Mouse (Mus musculus) cerebral cortex, adult 2 months (tissue): ENCODE measurements around the gene Aqp6.

ENCODE experiments used
- WGBS: fragments of 180-500 bp; shearing (Covaris S2); methylation state at CpG from one replicate; pipeline ENCODE4 v1.1.7; 2018; 5-methylcytosine and 5-hydroxymethylcytosine counted together

Gene Aqp6

GRCm38 (mm10) chr15:99597596-99597995 lies 3.6 kb upstream of the Aqp6 start:
- 69% methylated on average over 8 of the region's 8 CpGs for WGBS

GRCm38 (mm10) chr15:99599245-99600070 lies 1.7 kb upstream of the Aqp6 start:
- 39% methylated on average over 17 of the region's 17 CpGs for WGBS

- WGBS, result 44% methylated on average over 5 of the region's 5 CpGs
Measured at GRCm38 (mm10) chr15:99601823-99602120, 572 bp downstream of the Aqp6 start.

GRCm38 (mm10) chr15:99602206-99602820 lies 1.1 kb downstream of the Aqp6 start:
- 78% methylated on average over 17 of the region's 17 CpGs for whole genome bisulfite sequencing

- WGBS, result 45% methylated on average over 7 of the region's 7 CpGs
Measured at GRCm38 (mm10) chr15:99603216-99603615, 2.0 kb downstream of the Aqp6 start.

- 72% methylated on average over 3 of the region's 3 CpGs for WGBS
Measured at GRCm38 (mm10) chr15:99605595-99605994, 4.4 kb downstream of the Aqp6 start.

- WGBS, result 24% methylated on average over 5 of the region's 5 CpGs
Measured at GRCm38 (mm10) chr15:99606515-99606914, 5.3 kb downstream of the Aqp6 start.

- 44% methylated on average over 10 of the region's 10 CpGs for WGBS
Measured at GRCm38 (mm10) chr15:99607388-99608113, 6.4 kb downstream of the Aqp6 start.

GRCm38 (mm10) chr15:99608382-99609125 lies 7.4 kb downstream of the Aqp6 start:
- 78% methylated on average over 13 of the region's 13 CpGs for WGBS

- 40% methylated on average over 7 of the region's 7 CpGs for WGBS
Measured at GRCm38 (mm10) chr15:99611563-99611962, 10.4 kb downstream of the Aqp6 start.

GRCm38 (mm10) chr15:99614273-99614672 lies 13.1 kb downstream of the Aqp6 start:
- whole genome bisulfite sequencing, result 61% methylated on average over 13 of the region's 13 CpGs

GRCm38 (mm10) chr15:99614753-99615152 lies 13.6 kb downstream of the Aqp6 start:
- 3% methylated on average over 12 of the region's 12 CpGs for WGBS

- 33% methylated on average over 9 of the region's 9 CpGs for WGBS
Measured at GRCm38 (mm10) chr15:99615246-99615645, 14.0 kb downstream of the Aqp6 start.

GRCm38 (mm10) chr15:99618595-99618994 lies 17.4 kb downstream of the Aqp6 start:
- 78% methylated on average over 3 of the region's 3 CpGs for WGBS

- WGBS, result 48% methylated on average over 4 of the region's 4 CpGs
Measured at GRCm38 (mm10) chr15:99619821-99620220, 18.6 kb downstream of the Aqp6 start.

GRCm38 (mm10) chr15:99622063-99622462 lies 20.9 kb downstream of the Aqp6 start:
- WGBS, result 95% methylated on average over 11 of the region's 11 CpGs

- 94% methylated on average over 7 of the region's 7 CpGs for WGBS
Measured at GRCm38 (mm10) chr15:99634702-99635101, 33.5 kb downstream of the Aqp6 start.

- 74% methylated on average over 12 of the region's 12 CpGs for WGBS
Measured at GRCm38 (mm10) chr15:99637405-99638123, 36.4 kb downstream of the Aqp6 start.

- 85% methylated on average over 5 of the region's 5 CpGs for WGBS
Measured at GRCm38 (mm10) chr15:99638124-99638485, 36.9 kb downstream of the Aqp6 start.

GRCm38 (mm10) chr15:99642622-99643021 lies 41.4 kb downstream of the Aqp6 start:
- WGBS, result 84% methylated on average over 6 of the region's 6 CpGs

- 90% methylated on average over 10 of the region's 10 CpGs for WGBS
Measured at GRCm38 (mm10) chr15:99643832-99644231, 42.6 kb downstream of the Aqp6 start.
